Mouse (Mus musculus) heart, adult 11 months (tissue): ENCODE results near the gene Sema7a.

Experiments
- DNase-seq: peaks from one replicate; pipeline ENCODE4 v3.0.0; 2022

Gene Sema7a

GRCm38 (mm10) chr9:57961863-57962778, 22.2 kb downstream of the Sema7a start:
- DNase-seq, result peak; percentile 95

- no peak for DNase-seq
Measured at GRCm38 (mm10) chr9:57963249-57963997, 23.5 kb downstream of the Sema7a start.

GRCm38 (mm10) chr9:57963998-57964395, 24.1 kb downstream of the Sema7a start:
- no peak for DNase-seq

GRCm38 (mm10) chr9:57964528-57965250, 24.8 kb downstream of the Sema7a start:
- peak; percentile 97 for DNase-seq

GRCm38 (mm10) chr9:57965281-57966185, 25.6 kb downstream of the Sema7a start:
- peak; percentile 97 for DNase-seq

GRCm38 (mm10) chr9:57967237-57967960, 27.5 kb downstream of the Sema7a start:
- peak; percentile 98 for DNase-seq

- DNase-seq, result peak; percentile 96
Measured at GRCm38 (mm10) chr9:57968166-57968771, 28.4 kb downstream of the Sema7a start.

GRCm38 (mm10) chr9:57968783-57969542, 29.1 kb downstream of the Sema7a start:
- DNase-seq, result no peak

- DNase-seq, result peak; percentile 99
Measured at GRCm38 (mm10) chr9:57969736-57970495, 30.0 kb downstream of the Sema7a start.

- no peak for DNase-seq
Measured at GRCm38 (mm10) chr9:57971413-57971812, 31.5 kb downstream of the Sema7a start.

GRCm38 (mm10) chr9:57972141-57972591, 32.3 kb downstream of the Sema7a start:
- DNase-seq, result peak; percentile 98

GRCm38 (mm10) chr9:57972776-57973439, 33.0 kb downstream of the Sema7a start:
- DNase-seq, result peak; percentile 94

GRCm38 (mm10) chr9:57973440-57974066, 33.6 kb downstream of the Sema7a start:
- DNase-seq, result no peak

GRCm38 (mm10) chr9:57974221-57974620, 34.3 kb downstream of the Sema7a start:
- no peak for DNase-seq

GRCm38 (mm10) chr9:57975200-57975821, 35.4 kb downstream of the Sema7a start:
- no peak for DNase-seq

- no peak for DNase-seq
Measured at GRCm38 (mm10) chr9:57978025-57978424, 38.1 kb downstream of the Sema7a start.

GRCm38 (mm10) chr9:57978858-57979257, 38.9 kb downstream of the Sema7a start:
- no peak for DNase-seq

GRCm38 (mm10) chr9:57980570-57980969, 40.7 kb downstream of the Sema7a start:
- DNase-seq, result no peak
